Mouse (Mus musculus) heart, postnatal 14 days (tissue): ENCODE measurements around the gene Vps25. TPM values are rescaled to one million over a fixed set of nuclear protein-coding genes. Genes with fewer than 3 reads are reported as not detected.

Source experiments
- DNase-seq, 2 experiments: peaks; one replicate each; pipeline ENCODE4 v3.0.0; 2021 to 2022
- intact Hi-C: fragments of 180-260 bp; cut with DNase I; formaldehyde crosslinking; loops from one replicate; pipeline ENCODE4 v1.15.1; 2025
- long read RNA-seq, 2 experiments: library from polyadenylated mRNA; stranded (forward); transcript quantifications; one replicate each; pipeline ENCODE4 v2.0.0; 2021
- total RNA-seq, 2 experiments: library from RNA; stranded (reverse); gene quantifications; 2 replicates each; pipeline ENCODE4 v1.2.3; 2021

The Vps25 gene
- 10 to 100 TPM; 76.4 to 81.0 TPM for total RNA-seq
- long read RNA-seq, experiment 1, transcript Vps25-202 (6 exons, 1,106 nt) = major isoform, 161 of 175 reads
- long read RNA-seq, experiment 1, transcript Vps25-201 (6 exons, 615 nt) = minor isoform, 5 of 175 reads
- long read RNA-seq, experiment 1, partial matches to known transcripts = 0 of 175 reads
- long read RNA-seq, experiment 1, other reads (novel, unspliced or antisense) = 4 of 175 reads
- long read RNA-seq, experiment 2, transcript Vps25-202 (6 exons, 1,106 nt) = major isoform, 104 of 121 reads
- long read RNA-seq, experiment 2, partial matches to known transcripts = 1 of 121 reads
- long read RNA-seq, experiment 2, other reads (novel, unspliced or antisense) = 5 of 121 reads

DNA sequence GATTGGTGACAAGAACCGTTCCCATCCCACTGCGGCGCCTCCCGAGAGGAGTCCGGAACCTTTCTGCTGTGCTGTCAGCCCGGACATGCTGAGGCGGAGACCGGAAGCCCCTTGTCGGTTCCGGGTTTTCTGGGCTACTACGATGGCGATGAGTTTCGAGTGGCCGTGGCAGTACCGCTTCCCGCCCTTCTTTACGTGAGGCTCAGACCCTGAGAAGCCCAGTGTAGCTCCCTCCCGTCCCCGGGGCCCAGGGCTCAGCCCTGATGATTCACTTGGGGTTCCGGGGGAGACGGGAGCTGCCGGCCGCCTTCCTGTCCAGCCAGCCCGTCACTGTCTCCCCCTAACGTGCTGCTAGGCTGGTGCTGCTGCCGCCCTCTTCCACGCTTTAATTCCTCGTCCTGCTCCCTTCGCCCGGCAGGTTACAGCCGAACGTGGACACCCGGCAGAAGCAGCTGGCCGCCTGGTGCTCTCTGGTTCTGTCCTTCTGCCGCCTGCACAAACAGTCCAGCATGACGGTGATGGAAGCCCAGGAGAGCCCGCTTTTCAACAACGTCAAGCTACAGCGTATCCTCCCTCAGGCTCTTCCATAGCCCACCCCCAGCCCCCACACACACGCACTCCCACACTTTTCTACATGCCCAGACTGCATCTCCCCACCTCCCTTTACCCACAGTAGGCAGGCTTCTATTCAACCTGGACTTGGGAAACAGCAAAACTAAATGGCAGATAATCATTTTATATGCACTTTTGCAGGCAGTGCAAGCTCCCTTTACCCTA is at the start of gene Vps25:
Gene Vps25 (plus strand): TSS at position 95 of the 777 bp plus-strand sequence.
- intact Hi-C loops = no loop called here
- DNase-seq = peak; percentile 84 to 90

DNA sequence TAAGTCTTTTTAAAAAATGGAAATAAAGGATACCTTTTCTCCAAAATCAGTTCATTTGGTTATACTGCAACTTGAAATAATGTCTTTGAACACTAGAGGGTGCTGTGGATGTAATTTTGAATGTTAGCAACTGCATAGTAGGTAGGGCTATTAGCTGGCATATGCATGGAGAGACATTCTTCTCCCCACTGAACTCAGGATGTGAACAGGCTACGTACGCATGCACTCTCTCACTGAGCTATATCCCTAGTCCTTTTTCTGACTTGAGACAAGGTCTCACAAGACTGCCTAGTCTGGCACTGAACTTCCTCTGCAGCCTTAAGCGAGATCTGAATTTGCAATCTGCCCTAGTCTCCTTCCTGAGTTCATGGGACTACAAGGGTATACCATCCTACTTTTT is 41.5 kb upstream of the Vps25 start:
- intact Hi-C loops = loop anchor here (1.0 to 5.0 kb wide), 3 partner anchors 36 to 185 kb away; partner anchors contain the start of gene Becn1
- DNase-seq = peak in 1 of 2 experiments; percentile 58

- intact Hi-C loops = no loop called here
- DNase-seq = no peak
Measured at GRCm38 (mm10) chr11:101216936-101217335, 36.6 kb upstream of the Vps25 start.

GRCm38 (mm10) chr11:101218436-101219055 is 35.0 kb upstream of the Vps25 start:
- intact Hi-C loops = no loop called here
- DNase-seq = no peak

GRCm38 (mm10) chr11:101220853-101221252 is 32.7 kb upstream of the Vps25 start:
- intact Hi-C loops = no loop called here
- DNase-seq = no peak

DNA sequence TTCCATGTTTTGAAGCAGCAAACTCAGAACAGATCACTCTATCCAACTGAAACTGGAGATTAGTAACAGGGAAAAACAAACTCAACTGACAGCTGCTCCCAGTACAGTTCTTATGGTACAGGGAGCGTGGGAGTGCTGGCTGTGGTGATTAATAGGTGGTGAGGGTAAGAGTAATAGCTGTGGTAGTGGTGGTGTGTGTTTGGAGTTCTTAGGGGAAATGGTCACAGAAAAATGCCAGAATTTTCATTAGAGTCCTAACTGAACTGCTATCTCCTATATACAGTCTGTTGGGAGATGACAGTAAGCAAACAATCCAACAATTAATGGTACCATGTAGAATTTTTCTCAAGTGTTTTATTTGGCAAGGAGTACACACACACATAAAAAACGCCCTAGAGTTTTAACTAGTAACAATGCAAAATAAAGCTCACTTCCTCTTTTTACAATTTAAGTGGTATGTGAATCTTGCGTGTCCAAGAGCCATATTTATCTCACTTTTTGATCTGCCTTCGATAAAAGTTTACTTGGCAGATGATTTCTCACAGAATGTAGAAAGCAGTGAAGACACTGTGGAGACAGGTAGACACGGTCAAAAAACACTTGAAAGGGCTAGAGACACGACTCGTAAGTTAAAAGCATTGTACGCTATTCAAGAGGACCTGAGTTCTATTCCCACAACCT is 32.1 kb upstream of the Vps25 start:
- no peak for DNase-seq
- intact Hi-C loops = no loop called here

DNA sequence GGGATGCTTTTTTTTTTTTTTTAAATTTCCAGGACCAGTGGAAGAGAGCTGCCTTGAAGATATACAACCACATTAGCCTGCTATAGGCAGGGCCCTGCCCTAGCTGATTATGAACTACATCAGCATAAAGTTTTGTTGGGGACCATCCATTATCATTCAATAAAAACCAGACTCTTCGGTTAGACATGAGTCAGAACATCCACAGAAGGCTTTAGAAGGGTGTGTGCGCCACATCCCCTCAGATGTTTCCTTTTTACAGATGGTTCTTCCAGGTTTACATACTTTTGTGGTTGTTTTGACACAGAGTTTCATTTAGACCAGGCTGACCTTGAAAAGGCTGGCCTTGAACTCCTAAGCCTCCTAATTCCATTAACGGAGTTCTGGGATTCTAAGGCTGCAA is 29.2 kb upstream of the Vps25 start:
- intact Hi-C loops = no loop called here
- no peak for DNase-seq

DNA sequence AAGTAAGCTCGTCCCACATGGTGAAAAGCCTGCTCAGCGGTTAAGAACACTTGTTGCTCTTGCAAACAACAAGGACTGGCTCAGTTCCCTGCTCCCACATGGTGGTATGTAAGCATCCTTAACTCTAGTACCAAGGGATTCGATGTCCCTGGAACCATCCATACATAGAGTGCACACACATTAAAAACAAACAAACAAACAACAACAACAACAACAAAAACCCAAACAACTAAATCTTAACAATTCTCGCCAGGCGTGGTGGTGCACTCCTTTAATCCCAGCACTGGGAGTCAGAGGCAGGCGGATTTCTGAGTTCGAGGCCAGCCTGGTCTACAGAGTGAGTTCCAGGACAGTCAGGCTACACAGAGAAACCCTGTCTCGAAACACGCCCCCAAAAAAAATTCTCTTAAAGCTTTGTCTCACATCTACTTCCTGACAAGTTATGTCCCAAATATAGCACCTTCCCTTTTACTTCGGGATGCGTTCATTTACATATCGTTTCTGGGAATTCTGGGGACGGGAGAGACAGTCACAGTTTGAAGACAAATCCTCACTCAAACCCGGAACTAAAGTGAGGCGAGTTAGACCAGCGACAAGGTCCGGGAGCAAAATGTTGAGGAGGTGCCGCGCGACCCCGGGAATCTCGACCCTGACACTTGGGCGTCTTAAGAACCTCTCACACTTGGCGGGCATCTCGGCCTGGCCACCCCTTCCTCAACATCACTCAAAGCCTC is 28.0 kb upstream of the Vps25 start:
- intact Hi-C loops = no loop called here
- no peak for DNase-seq

GRCm38 (mm10) chr11:101226065-101226701 is 27.3 kb upstream of the Vps25 start, which contains the start of gene Ezh1:
Ezh1 (minus strand) TSS chr11:101226463.
- intact Hi-C loops = no loop called here
- peak; percentile 92 to 93 for DNase-seq

- DNase-seq = peak; percentile 56 to 60
- intact Hi-C loops = no loop called here
Measured at GRCm38 (mm10) chr11:101229361-101229900, 24.1 kb upstream of the Vps25 start.

DNA sequence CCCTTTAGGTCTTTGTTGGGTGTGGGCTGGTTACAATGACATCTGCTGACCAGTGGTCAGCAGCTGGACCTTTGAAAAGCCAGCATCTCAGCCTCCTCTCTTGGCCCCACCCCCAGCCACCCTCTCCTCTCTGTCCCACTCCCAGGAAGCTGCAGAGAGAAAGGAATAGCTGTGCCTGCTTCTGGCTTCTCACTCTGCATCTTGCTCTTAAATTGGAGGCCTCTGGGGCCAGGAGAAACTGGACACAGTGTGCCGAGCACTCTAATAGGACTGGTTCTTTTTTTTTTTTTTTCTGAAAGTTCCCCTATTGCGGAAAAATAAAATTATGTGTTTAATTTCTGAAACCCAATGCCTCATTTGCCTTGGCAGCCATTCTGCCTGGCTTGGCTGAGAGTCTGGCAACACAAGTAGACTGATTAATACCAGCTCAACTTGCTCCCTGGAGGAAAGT is 23.4 kb upstream of the Vps25 start:
- peak; percentile 67 to 74 for DNase-seq
- intact Hi-C loops = no loop called here

DNA sequence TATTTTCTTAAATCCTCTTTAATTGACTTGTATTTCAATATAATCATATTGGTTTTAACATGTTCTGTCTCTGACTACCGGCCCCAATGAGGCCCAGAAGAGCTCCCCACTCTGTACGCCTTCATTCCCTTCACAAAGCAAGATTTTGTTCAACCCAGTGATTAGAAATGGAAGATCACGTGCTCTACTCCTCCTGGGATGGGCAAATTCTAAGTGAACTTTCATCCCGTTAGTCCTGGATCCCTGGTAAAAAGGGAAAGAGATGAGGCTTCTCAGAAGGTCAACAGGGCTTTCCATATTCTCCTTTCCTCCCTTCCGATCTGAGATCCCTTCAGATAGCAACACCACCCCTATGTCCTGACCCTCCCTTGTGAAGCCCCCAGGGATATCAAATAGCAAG is 23.0 kb upstream of the Vps25 start:
- DNase-seq = peak in 1 of 2 experiments; percentile 9
- intact Hi-C loops = no loop called here

DNA sequence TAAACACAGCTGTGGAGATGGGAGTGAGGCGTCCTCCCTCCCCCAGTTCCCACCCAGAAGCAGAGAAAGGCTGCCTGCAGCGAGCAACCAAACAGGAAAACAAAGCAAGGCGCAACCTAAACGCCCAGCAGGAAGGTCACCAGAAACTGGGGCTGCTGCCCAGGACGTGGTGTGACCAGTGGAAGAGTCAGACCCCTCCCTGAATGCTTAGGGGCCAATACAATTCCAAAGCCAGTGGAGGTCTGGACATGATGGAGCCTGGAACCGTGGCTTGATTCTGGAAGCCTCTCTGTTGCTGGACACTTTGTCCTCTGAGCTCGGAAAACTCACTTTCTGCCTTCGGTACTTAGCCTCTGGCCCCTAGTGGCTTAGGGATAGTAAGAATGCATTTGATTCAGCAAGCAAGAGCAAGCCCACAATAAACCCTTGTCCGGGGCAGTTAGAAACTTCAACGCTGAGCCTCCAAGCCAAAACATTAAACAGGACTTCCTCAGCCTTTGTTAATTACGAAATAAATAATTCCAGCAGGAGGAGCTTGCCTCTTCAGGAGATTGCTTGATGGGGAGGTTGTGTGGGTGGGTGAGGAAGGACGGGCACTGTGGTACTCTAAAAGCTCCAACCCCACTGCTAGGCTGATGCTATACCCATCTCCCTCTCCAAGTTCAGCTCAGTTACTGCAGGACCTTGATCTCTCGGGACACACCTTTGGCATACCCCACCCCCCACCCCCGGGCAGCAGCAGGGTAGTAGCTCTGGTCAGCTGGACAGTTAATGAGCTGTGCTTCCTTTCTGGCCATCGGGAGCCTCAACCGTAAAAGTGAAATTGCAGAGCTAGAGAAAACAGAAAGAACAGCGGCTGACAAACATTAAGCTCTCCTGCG is 22.3 kb upstream of the Vps25 start:
- intact Hi-C loops = loop anchor here (1.0 kb wide), 1 partner anchor 15 kb away; the partner anchor contains the start of gene Ramp2
- DNase-seq = peak; percentile 77 to 84

- DNase-seq = peak; percentile 60 to 63
- intact Hi-C loops = no loop called here
Measured at GRCm38 (mm10) chr11:101232010-101232839, 21.3 kb upstream of the Vps25 start.

- intact Hi-C loops = no loop called here
- DNase-seq = no peak
Measured at GRCm38 (mm10) chr11:101233240-101233639, 20.3 kb upstream of the Vps25 start.

DNA sequence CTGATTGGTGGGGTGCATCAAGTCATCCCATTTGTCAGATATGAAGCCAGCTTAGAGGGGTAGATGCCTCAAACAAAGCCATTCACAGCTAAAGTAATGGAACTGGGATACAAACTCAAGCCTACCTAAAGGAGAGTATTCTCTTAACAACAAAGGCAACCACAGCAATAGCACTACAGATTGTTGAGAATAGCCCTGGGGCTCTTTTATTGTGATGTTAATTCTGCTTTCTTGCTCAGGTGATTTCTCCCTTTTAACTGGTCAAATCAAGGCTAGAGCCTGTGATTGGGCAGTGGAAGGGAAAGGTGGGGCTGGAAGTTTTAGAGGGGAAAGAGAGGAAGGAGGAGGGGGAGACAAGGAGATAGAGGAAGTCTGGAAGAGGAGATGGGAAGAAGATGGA is 19.4 kb upstream of the Vps25 start:
- intact Hi-C loops = no loop called here
- DNase-seq = no peak

DNA sequence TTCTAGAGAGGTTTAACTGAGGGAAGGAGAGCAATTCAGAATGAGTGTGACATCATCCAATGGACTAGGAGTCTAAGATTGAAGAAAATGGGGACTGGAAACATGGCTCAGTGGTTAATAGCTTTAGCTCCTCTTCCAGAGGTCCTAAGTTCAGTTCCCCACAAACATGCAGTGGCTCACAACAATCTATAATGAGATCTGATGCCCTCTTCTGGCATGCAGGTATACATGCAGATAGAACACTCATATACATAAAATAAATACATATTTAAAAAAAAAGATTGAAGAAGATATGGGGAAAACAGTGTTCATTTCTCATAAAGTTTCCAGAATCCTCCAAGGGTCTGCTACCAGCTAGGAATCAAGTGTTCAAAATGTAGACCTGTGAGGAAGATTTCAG is 18.1 kb upstream of the Vps25 start:
- intact Hi-C loops = no loop called here
- DNase-seq = no peak
